Mouse (Mus musculus): ENCODE measurements around the gene Adam12.
"Not testable (repeated sequence)": the region's sequence is repeated elsewhere in the genome, so short reads cannot be mapped to it uniquely, and the experiment has no call there.

Gene Adam12

DNA sequence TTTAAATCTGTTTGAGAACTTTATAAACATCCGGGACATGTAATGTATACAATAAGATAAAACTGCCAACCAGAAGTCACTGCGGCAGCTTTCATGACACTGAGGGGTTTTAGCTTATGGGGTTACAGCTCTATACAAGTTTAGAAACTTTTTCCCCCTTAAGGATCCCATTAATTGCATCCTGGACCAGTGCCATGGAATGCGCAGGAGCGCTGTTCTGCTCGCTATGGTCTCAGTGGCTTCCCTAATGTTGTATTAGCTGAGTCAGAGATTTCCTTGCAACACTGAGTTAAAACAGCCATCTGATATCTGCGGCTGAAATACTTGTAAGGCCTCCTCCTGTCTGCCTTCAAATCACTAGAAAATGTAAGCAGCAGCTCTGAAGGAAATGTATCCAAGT, 298.6 kb downstream of the Adam12 start:
- no peak for DNase-seq (ENCODE audit: low spot score)

DNA sequence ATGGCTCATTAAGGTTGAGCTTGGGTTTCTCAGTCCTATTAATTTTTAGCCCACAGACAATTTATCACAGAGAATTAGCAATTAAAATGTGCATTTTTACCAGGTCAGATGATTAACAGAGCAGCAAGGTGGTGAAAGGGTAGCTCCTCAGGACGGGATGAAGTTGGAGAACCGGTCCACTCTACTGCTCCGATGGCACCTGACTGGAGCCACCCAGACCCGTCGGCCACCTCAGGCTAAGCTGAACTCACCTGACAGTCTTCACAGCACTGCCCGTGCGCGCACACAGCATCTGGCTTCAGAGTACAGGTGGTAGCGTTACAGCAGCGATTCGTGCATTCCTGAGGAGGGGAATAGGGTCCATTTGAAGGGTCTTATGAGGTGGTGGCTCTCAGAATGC, 300.5 kb downstream of the Adam12 start:
- DNase-seq (ENCODE audit: low spot score) = no peak

DNA sequence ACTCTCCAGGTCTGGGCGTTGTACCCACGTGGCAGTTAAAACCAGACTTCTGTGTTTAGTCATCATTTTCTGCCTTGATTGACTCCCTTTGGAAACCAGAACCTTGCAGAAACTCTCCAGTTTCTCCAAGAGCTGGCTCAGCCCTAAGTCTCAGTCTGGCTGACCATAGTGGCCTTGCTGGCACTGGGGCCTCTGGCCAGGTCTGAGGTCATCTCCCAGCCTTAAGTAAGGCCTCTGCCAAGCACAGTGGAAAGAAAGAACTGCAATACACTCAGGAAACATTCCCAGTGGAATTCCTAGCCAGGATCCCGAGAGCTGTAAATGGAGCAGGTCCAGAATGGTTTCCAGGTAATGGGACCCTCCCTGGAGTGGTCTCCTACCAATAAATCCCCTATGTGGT, 303.0 kb downstream of the Adam12 start:
- no peak for DNase-seq (ENCODE audit: low spot score)

DNA sequence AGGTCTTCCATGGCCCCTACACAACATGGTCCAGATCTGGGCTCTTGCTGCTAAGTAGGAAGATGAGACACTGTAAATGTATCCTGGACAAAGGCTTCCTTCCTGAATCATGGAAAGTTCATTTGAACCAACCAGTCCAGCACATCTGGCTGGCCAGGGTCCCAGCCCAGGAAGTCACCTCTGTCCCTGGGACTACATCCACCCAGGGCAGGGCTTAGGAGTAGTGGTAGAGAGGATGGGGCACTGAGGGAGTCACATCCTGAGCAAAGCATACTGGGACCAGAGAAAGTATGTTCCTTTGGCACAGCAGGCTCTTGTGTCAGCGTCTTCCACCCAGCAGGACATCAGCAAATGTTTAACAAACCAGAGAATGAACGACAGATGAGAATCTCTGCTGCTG, 306.2 kb downstream of the Adam12 start:
- no peak for DNase-seq (ENCODE audit: low spot score)

DNA sequence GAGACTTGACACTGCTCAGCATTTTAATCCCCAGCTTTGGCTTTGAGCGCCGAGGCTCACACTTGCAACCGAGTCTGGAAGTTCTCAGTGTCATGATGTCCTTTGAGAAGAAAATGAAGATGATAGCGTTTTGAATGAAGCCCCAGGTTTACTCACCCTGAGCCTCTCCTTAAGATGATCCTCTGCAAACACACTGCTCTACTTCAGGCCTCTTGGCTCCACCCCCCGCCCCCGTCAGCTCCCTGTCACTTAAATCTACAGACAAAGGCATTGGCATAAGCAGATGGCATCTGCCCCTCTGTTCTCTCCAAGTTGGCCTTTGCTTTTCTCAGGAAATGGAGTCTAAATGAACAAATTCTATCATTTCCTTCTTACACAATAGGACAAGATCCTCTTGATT, 308.0 kb downstream of the Adam12 start:
- no peak for DNase-seq (ENCODE audit: low spot score)

DNA sequence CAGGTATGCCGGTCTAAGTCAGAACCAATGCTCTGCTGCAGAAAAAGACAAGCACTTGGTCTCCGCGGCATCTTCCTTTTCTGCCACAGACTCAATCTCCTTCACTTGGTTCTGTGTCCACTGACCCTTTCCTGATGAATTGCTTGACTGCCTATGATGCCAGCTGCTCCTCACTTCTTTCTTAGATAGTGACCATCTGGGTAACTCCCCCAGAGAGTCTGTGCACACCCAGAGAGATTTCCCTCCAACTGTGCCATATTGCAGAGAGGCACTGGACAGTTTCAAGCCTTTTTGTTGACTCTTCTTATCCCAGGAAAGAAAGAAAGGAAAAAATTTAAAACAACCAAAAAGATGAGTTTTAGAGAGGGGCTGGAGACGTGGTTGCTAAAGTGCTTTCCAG, 310.7 kb downstream of the Adam12 start:
- no peak for DNase-seq (ENCODE audit: low spot score)

DNA sequence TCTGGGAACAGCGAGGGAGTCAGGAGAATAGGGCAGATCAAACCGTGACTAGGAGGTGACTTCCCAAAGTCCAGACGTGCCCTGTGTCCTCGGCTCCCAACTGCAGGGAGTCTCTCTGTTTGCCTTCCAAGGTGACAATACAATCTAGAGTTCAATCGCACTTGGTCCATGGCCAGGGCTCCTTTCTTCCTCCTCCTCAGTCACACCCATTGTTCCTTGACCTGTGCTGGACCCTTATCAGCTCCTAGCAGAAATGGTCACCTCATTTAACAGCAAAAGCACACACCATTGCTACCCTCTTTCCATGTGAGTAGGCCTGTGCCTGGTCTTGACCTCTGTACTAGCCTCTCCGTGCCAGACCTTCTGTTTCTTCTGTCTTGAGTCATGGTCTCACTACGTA, 311.2 kb downstream of the Adam12 start:
- no peak for DNase-seq (ENCODE audit: low spot score)

DNA sequence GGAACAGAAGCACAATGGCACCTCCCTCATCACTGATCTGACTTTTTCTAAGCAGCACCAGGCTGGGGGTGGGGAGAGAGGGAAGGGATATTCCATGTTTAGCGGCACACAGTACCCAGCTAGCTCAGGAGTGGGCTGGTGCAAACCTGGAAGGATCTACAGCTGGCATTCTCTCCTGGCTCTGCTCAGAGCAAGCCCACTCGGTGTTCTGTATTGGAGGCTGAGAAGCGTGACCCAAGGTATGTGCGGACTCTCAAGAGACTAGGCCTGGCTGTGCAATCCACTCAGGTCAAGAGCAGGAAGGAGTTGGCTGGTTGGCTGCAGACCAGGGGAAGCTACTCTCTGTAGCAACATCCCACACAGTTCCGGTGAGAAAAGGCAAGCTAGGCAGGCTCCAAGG, 312.0 kb downstream of the Adam12 start:
- no peak for DNase-seq (ENCODE audit: low spot score)

DNA sequence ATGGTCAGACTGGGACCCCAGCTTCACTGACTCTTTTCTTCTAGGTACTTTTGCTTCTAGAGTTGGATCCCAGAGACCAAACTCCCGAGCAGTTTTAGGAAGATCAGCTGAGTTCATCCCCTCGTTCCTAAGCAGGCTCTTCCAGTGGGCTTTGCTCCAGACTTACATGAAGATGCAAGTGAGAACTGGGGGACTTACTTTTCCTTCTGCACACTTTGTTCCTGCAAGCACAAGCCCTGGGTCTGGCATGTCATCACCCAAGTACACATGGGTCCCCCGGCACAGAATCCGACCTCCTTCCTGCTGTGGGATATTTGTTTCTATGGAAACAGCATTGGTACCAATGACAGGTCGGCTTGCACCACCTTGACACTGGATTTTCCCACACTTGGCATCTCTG, 312.6 kb downstream of the Adam12 start:
- no peak for DNase-seq (ENCODE audit: low spot score)

DNA sequence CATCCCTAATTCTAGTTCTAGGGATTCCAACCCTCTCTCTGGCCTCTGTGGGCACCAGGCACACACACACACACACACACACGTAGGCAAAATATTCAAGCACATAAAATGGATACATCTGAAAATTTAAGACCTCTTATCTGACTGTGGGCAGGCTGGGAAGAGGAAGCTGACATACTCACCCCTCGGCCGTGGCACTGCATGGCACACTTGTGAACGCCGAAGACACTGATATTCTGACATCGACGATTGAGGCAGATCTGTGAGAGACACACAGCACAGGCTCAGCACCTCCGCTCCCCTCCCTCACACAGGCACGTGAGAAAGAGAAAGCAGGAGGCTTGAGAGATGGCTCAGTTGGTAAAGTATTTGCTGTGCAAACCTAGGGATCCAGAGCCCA, 315.7 kb downstream of the Adam12 start:
- no peak for DNase-seq (ENCODE audit: low spot score)

DNA sequence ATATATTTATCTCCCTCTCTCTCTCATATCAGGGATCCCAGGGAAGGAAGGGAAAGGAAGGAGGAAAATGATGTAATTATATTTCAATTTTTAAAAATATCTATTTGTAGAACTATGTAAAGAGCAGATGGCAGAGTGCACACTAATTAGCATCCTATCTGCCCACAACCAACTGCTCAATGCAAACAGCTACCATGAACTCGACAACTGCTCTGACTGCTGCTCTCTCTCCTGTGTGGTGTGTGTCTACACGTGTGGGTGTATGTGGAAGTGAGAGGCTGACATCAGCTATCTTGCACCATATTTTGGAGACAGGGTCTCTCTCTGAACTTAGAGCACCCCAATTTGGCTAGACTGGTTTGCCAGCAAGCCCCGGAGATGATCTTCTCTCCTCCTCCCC, 320.1 kb downstream of the Adam12 start:
- no peak for DNase-seq (ENCODE audit: low spot score)

DNA sequence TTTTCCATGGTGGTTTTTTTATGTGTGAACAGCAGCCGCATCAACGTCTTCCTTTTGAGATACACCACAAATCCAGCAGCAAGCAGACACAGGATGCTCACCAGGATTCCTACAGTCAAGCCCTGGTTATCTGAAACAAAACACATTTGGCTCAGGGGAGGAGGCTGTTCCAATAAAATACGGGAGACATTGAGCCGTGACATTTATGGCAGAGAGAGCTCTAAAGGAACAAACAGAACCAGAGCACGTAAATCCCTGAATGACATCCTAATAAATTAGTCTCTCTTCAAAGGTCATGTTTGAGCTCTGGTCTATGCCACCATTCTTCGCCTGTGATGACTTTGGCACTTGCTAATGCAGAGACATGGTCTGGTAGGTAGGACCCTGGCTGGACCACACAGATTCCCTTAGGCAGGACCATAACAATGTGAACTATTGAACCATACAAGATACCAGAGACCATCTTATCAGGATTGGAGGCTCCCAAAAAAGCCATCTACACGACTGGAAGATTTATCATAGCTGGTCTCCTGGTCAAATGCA, 322.0 kb downstream of the Adam12 start:
- DNase-seq (ENCODE audit: low spot score) = no peak

DNA sequence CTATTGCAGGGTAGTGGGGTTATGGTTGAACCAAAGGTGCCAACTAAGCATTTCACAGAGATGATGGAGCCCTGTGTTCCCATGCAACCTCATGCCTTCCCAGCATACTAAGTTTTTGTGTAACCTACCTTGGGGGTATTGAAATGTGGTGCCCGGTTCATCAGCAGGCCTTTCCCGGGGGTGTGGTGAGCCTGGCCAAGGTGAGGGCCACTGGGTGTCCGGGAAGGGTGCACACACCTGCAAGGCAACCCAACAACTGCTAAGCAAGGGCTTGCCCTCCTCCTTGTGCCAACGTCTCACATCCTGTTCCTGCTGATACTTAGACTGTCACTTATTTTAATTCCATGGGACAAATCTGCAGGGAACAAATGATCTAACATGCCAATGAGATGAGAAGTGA, 323.0 kb downstream of the Adam12 start:
- no peak for DNase-seq (ENCODE audit: low spot score)

DNA sequence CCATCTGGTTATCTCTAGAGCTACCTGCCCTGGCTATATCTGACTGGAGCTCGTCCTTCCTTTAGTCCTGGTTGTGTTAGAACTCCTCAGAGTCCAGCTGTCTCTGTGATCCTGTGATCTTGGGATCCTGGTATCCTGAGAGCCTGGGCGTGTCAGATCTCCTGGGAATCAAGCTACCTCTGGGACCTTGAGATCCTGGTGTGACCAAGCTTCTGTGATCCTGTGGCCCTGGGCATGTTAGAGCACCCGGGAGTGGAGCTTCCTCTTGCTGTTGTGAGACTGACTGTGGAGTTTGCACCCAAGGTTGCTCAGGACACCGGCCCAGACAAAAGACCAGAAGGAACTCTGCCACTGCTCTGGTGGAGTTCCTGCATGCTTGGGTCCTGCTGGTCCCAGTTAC, 332.6 kb downstream of the Adam12 start:
- DNase-seq (ENCODE audit: low spot score) = no peak

DNA sequence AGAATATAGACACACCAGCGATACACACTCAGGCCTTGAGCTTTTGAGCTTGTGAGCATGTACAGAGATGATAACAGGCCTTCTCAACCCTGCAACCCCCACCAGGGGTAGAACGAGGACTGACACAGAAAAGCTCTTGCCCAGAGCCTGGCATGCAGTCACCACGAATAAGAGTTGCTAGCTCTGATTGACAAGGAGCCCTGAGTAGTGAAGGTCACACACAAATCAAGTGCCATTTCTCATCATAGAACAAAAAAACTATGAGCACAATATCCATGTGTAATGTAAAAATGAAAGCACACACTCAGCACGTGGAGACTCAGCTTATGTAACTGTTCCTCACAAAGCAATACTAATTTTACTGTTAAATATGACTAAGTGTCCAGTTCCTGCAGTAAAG, 340.1 kb downstream of the Adam12 start:
- DNase-seq (ENCODE audit: low spot score) = no peak

DNA sequence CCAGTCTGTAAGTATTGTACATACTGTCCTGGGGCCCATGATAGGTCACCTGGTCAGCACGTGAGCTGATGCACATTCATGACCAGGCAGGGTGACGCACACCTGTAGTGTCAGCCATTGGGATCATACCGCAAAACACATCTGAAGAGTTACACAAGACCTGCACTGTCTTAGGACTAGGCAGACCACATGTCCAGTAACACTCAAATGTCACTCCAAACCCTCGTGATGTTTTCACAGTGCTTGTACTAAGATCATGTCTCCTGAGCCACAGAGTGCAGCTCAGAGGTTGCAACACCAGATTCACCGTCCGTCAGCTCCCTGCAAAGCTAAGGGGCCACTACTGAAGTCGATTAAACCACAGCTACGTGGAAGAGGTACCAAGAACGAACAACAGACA, 340.6 kb downstream of the Adam12 start:
- DNase-seq (ENCODE audit: low spot score) = no peak

DNA sequence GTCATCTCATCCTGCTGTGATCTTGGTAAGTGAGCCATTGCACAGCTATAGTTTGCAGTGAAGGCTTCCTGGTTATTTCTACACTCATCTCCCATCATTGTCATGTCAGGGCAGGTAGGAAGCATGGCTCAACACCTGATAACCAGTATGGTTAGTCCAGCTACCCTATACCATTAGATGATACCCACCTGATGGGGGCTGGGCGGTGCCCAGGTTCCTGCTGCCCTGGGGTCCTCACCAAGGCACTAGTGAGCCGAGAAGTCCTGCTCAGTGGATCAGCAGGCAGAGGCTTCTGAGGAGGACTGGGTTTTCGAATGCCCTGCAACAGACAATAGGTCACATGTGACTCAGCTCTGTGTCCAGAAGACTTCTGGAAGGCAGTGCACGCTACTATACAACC, 342.0 kb downstream of the Adam12 start:
- no peak for DNase-seq (ENCODE audit: low spot score)

DNA sequence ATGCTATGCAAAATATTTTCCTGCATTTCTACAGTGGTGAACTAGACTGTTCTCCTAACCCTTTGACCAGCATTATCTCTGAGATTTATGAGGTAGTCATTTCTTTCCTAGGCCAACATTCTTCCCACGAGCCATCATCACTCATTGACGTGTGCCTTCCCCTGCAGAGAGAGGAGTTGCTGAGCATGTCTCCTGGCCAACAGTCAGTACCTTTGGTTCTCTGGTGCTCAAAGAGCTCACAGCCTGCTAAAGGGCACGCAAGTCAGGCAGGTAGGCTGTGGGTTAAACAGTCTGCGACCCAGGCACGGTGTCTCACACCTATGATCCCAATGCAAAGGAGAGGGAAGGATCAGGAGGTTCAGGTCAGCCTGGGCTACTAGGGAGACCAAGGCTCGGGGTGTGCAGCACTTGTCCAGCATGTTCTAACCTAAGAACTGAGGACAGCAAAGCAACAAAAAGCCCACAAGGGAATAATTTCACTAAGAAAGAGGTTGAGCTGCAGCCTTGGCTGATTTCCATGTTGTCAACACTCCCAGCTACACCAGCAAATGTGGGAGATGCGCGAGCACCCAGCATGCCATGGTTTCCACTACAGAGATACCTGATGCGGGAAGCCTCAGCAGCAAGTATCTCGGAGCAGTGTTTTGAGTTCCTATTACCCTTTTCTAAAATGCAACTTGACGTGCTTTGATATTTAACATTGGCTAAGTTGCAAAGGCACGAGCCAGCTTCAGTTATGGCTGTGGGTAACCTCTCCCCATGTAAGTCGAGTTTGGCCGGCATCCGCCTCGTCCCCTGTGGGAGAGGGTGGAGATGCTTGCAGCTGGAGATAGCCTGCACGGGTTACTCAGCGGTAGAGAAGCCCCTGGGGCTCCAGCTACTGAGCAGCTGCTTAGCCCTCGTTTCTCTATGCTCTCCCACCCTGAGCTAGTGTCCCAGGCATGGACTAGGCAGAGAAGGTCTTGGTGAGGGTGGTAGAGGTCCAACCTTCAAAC, 342.7 kb downstream of the Adam12 start:
- peak; percentile 25 for DNase-seq (ENCODE audit: low spot score)

DNA sequence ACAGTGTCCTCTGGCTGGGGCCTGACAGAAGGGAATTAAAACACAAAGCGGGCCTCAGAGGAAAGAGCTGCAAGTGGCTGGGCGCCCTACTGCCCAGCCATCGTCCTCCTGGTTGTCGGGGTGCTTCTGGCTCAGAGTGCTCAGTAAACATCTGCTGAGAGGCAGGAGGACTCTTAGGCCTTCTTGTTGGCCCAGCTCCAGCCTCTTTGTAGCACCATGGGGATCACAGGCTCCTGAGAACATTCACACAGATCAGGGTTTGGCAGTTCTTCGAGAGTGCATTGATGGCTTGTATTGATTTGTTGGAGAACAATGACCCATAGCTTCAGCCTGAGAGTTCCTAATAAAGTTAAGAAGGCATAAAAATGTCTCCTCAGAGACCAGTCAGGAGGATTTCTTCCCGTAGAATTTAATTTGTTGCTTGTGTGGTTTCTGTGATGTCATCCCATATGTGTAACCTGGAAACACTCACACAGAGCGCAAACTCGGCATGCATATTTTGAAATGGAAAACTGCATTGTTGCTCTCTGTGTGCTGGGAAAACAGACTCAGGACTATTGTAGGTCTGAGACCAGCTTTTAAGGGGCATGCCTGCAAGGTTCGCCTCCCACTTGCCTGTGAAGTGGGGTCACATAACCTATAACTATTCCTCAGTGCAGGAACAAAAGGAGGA, 347.1 kb downstream of the Adam12 start:
- DNase-seq (ENCODE audit: low spot score) = not testable (repeated sequence)

DNA sequence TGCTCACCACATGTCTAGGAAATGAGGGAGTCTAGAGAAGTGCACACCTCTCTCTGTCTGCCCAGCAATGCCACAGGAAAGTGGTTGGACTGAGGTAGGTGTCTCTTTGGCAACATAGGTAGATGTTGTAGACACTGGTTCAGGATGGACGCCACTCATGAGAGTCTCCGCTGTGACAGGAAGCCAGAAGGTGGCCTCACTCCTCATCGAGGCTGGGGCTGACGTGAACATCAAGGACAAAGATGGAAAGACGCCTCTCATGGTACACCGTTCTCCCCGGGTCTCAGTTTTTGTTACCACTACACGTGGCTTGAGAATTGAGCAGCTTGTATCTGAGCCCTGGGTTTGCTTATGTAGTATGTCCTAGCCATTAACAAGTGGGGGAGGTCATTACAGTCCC, 352.2 kb downstream of the Adam12 start:
- DNase-seq (ENCODE audit: low spot score) = no peak

DNA sequence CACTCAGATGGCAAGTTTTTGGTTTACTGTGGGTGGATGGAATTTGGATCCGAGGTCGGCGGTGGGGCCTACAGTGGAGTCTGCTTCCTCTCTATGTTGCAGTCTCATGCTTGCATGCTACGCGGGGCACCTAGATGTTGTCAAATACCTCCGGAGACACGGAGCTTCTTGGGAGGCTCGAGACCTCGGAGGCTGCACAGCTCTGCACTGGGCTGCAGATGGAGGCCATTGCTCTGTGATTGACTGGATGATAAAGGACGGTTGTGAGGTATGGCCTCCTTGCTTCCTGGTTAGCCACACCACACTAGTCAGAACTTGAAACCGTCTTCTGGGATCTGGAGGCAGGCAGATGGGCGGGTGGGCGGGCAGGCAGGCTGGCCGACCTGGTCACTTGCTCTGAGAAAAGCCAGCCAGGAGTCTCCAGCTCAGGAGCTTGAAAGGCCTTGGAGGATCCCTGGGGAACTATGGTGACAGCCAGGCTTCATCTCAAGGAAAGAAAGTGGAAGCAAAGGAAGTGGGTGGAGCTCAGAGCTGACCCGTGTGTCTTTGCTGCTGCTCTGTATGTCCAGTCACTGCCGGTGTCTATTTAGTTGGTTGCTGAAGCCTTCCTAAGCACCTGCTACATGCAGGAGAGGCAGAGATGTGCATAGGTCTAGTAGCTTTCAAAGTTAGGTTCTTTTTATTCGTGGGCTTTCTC, 355.2 kb downstream of the Adam12 start:
- no peak for DNase-seq (ENCODE audit: low spot score)

DNA sequence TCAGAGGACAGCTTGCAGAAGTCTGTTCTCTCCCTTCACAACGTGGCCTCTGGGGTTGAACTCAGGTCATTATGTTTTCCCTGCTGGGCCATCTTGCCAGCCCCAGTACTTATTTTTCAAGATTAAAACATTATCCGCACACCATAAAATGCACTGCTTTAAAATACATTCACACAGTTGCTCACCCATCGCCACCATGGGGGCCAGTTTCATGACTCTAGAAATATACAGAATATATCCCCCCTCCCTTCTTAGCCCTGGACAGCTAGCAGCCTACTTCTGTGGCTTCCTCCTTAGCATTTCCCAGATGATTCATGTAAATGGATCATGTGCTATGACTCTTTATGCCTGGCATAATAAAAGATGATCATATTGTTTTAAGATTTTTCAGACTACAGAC, 355.8 kb downstream of the Adam12 start:
- no peak for DNase-seq (ENCODE audit: low spot score)

DNA sequence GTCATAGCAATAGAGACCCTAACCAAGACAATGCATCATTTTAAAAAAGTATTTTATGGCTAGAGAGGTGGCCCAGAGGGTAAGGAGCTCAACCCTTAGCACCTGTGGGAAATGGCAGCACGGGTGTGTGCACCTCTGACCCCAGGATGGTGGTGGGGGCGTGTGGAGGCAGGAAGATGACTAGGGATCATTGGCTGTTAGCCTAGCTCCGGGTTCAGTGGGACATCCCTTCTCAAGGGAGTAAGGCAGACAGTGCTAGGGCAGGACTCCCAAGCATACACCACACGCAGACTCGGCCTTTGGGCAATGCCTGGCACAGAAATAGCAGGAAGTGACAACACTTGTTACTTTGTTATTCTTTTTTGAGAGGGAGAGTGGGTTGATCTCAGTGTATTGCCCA, 359.2 kb downstream of the Adam12 start:
- DNase-seq (ENCODE audit: low spot score) = no peak
